Mouse (Mus musculus) limb, embryonic 13.5 days (tissue): ENCODE results near the gene Naa15. TPM values are rescaled to one million over a fixed set of nuclear protein-coding genes. Genes with fewer than 3 reads are reported as not detected.
"Not testable (repeated sequence)": the region's sequence is repeated elsewhere in the genome, so short reads cannot be mapped to it uniquely, and the experiment has no call there.

Experiments
- ATAC-seq: fragments of 200-750 bp; cut with Nextera tagmentation; 2 replicates; pipeline ENCODE4 v1.8.0; 2017; ENCODE audit warnings: low read depth, moderate number of reproducible peaks, moderate TSS enrichment; ENCODE audit not compliant: low FRiP score
- H3K27ac ChIP-seq: fragments of 300-500 bp; sonication (generic); 2 replicates; pipeline ENCODE4 v1.5.1; 2015; ENCODE audit warnings: inconsistent platforms, mild to moderate bottlenecking, moderate library complexity
- H3K27me3 ChIP-seq: fragments of 300-500 bp; sonication (generic); 2 replicates; pipeline ENCODE4 v1.6.1; 2015; ENCODE audit warnings: mild to moderate bottlenecking, inconsistent platforms
- H3K36me3 ChIP-seq: fragments of 300-500 bp; sonication (generic); 2 replicates; pipeline ENCODE4 v1.6.1; 2015; ENCODE audit warnings: inconsistent platforms, mild to moderate bottlenecking, moderate library complexity
- H3K4me1 ChIP-seq: fragments of 300-500 bp; sonication (generic); 2 replicates; pipeline ENCODE4 v1.6.1; 2015; ENCODE audit warnings: inconsistent platforms
- H3K4me2 ChIP-seq: fragments of 300-500 bp; sonication (generic); replicated peaks from 2 replicates; pipeline ENCODE4 v1.6.1; 2015; ENCODE audit warnings: inconsistent platforms, mild to moderate bottlenecking, moderate library complexity
- H3K4me3 ChIP-seq: fragments of 300-500 bp; sonication (generic); 2 replicates; pipeline ENCODE4 v1.5.1; 2015; ENCODE audit warnings: moderate library complexity, mild to moderate bottlenecking, inconsistent platforms
- H3K9ac ChIP-seq: fragments of 300-500 bp; sonication (generic); 2 replicates; pipeline ENCODE4 v1.6.1; 2015; ENCODE audit warnings: mild to moderate bottlenecking, inconsistent platforms
- H3K9me3 ChIP-seq: fragments of 300-500 bp; sonication (generic); 2 replicates; pipeline ENCODE4 v1.6.1; 2016; ENCODE audit warnings: inconsistent platforms
- WGBS: fragments of 180-500 bp; shearing (Covaris S2); methylation state at CpG from one replicate; pipeline ENCODE4 v1.1.7; 2015; 5-methylcytosine and 5-hydroxymethylcytosine counted together
- polyA plus RNA-seq: library from polyadenylated mRNA; unstranded; fragments of >200 nt; fragmentation: Nextera tagmentation; extraction: Ambion mirVana; gene quantifications from 2 replicates; pipeline ENCODE4 v1.2.1, GENCODE M21; 2015

The Naa15 gene
- polyA plus RNA-seq, 1 experiment from 2014 or later: 51.7 TPM

DNA sequence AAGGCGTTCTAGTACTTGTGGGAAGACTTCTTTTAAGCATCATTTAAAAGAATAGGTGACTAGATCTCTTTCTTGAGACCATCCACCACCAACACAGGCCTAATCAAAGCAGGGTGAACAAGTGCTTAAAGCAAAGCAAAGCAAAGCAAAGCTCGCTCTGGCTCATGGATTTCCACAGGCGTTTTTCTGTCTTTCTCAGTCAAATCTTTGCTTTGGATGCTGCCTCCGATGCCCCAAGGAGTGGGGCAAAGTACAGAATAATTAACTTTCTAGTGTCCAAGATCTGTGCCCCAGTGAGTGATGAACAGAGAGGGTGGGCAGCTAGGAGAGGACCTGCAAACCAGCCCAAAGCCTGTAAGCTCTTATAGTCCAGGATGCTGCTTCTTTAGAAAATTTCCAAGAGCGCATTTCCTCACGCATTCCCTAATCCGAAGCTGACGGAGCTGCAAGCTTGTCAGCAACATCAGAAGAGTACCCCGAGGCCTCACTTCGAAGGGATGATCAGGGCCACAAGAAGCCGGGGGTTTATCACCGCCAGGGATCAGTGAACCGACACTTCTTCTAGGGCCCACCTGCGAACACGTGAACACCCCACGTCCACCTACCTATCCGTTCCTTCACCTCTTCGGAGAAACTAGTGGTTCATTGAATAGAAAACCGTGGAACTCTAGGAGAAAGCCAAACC lies 19.3 kb upstream of the Naa15 start:
- H3K36me3 ChIP-seq: no peaks in the 10 kb centered on the region
- no peak overlapping the region for H3K27ac ChIP-seq
- 23% methylated on average over 19 of the region's 19 CpGs for WGBS
- peaks cover 37% of the 10 kb centered on the region for H3K27me3 ChIP-seq
- H3K9ac ChIP-seq: no peak overlapping the region
- no peak for ATAC-seq
- peak overlapping the region; percentile 54; the same call in 1 of the 2 replicates for H3K4me3 ChIP-seq
- peak overlapping the region; percentile 77 for H3K4me2 ChIP-seq
- no peaks in the 10 kb centered on the region for H3K9me3 ChIP-seq
- H3K4me1 ChIP-seq: peaks cover 3% of the 10 kb centered on the region; the same call in 1 of the 2 replicates

DNA sequence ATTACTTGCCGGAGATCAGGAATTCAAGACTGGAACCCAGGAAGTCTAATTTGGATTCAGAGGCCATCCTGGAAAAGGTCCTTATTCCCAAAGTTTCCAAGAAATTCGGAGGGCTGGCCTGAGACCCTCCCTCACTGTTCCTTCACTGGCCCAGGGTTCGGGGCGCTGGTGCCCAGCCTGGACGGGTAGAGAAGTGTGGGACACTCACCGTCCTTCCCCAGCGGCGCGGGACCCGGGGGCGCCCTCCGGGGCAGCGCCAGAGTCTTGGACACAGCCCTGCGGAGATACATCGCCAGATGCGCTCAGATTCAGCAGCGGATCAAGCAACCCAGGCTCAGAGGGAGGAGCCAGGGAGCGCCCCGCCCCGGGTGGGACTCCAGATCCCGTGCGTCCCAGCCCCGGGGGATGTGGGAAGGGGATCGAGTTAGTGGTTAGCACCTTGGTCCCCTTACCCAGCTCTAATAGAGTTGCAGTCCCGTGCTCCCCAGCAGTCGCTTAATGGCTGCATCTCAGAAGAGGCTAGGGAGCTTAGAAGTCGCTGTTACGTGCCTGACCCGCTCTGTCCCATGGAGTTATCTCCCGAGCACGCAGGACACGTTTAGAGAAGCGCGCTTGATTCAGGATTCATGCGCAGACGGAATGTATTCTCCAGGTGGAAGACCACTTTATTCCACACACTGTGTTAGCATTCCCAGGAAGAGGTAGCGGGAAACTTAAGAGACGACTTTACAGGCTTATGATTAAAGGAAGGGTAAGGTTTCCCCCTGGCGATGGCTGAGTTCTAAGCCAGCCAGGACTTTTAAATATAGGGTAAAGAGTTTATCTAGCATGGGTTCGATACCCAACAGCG lies 18.5 kb upstream of the Naa15 start, which contains the start of gene Mgarp:
TSS of gene Mgarp (minus strand) at position 520 of the 850 bp plus-strand sequence.
- peaks cover 37% of the 10 kb centered on the region for H3K27me3 ChIP-seq
- no peaks in the 10 kb centered on the region for H3K9me3 ChIP-seq
- no peak within 1 kb of the TSS for H3K27ac ChIP-seq
- H3K4me2 ChIP-seq: peak within 1 kb of the TSS; percentile 77
- 2% methylated on average over 41 of the region's 41 CpGs for WGBS
- no peaks in the 10 kb centered on the region for H3K36me3 ChIP-seq
- H3K9ac ChIP-seq: peak within 1 kb of the TSS; percentile 66
- peaks cover 3% of the 10 kb centered on the region; the same call in 1 of the 2 replicates for H3K4me1 ChIP-seq
- ATAC-seq: peak; percentile 62
- H3K4me3 ChIP-seq: peak within 1 kb of the TSS; percentile 54

DNA sequence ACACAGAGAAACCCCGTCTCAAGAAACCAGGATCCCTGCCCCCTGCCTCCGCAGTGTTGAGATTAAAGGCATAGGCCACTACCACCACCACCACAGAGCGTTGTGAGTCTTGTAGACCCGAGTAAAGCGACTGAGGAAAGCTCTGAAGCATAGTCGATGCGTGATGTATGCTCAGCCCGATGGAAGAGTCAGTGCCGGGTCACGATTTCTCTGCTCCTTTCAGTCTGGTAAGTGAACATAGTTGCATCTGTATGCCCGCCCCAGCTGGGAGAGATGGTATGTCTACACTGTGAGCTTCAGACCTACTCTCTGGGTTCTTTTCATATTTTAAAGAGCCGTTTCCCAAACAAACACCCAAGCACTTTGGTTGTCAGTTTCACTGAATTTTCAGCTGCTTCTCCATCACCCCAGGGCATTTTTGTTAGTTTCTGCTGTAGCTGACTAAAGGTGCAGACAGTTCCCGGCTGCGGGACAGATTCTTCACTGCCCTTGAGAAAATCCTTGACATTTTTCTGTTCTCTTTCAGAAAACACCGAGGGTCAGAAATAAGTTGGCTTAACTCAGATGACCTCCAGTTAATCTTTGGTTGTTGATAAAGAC lies 17.1 kb upstream of the Naa15 start:
- H3K4me1 ChIP-seq: peaks cover 3% of the 10 kb centered on the region; the same call in 1 of the 2 replicates
- H3K27me3 ChIP-seq: peaks cover 37% of the 10 kb centered on the region
- WGBS: 57% methylated on average over 15 of the region's 15 CpGs
- no peak overlapping the region for H3K4me2 ChIP-seq
- H3K27ac ChIP-seq: no peak overlapping the region
- ATAC-seq: no peak
- H3K4me3 ChIP-seq: no peak overlapping the region
- H3K9ac ChIP-seq: no peak overlapping the region
- peaks cover 3% of the 10 kb centered on the region; the same call in 1 of the 2 replicates for H3K36me3 ChIP-seq
- no peaks in the 10 kb centered on the region for H3K9me3 ChIP-seq

DNA sequence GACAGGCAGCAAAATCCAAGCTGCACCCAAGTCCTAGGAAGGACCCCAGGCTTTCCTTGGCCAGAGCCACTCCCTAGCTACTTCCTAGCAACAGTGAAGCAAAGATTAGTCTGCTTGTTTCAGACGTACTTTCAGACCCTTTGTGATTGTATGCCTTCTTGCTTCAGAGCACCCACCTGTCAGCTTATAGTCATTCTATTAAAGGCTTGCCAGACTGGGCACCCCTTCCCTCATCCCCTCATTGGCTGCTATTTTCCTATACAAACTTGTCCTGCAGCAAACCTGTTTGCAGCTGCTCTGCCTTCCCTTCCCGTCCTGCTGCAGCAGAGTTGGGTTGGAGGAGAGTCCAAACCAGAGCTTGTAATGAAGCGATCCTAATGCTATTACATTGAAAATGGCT lies 16.3 kb upstream of the Naa15 start:
- Histone ChIP-seq H3K27ac (no peak overlapping the region), H3K27me3 (peaks cover 37% of the 10 kb centered on the region), H3K9me3 (no peaks in the 10 kb centered on the region), H3K36me3 (peaks cover 12% of the 10 kb centered on the region), H3K9ac (no peak overlapping the region), H3K4me1 (peaks cover 3% of the 10 kb centered on the region; the same call in 1 of the 2 replicates), H3K4me2 (no peak overlapping the region), H3K4me3 (no peak overlapping the region)
- 16% methylated on average over 3 of the region's 3 CpGs for WGBS
- no peak for ATAC-seq

DNA sequence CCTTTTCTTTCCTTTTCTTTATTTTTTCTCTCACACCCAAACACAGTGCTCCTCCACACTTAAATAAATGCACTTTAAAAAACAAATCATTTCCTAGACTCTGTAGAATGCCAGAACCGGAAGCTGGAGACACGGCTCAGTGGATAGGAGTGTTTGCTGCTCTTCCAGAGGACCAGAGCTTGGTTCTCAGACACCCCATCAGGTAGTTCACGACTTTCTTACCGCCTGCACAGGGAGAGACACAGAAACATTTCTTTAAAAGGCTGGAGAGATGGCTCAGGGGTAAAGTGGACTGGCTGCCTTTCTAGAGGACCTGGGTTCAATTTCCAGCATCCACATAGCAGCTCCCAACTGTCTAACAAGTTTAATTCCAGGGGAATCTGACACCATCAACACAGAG lies 15.4 kb upstream of the Naa15 start:
- no peaks in the 10 kb centered on the region for H3K9me3 ChIP-seq
- WGBS: 62% methylated on average over 4 of the region's 4 CpGs
- H3K4me2 ChIP-seq: no peak overlapping the region
- peaks cover 37% of the 10 kb centered on the region for H3K27me3 ChIP-seq
- ATAC-seq: no peak
- H3K27ac ChIP-seq: no peak overlapping the region
- H3K4me3 ChIP-seq: no peak overlapping the region
- H3K9ac ChIP-seq: no peak overlapping the region
- peaks cover 3% of the 10 kb centered on the region; the same call in 1 of the 2 replicates for H3K4me1 ChIP-seq
- peaks cover 20% of the 10 kb centered on the region for H3K36me3 ChIP-seq

DNA sequence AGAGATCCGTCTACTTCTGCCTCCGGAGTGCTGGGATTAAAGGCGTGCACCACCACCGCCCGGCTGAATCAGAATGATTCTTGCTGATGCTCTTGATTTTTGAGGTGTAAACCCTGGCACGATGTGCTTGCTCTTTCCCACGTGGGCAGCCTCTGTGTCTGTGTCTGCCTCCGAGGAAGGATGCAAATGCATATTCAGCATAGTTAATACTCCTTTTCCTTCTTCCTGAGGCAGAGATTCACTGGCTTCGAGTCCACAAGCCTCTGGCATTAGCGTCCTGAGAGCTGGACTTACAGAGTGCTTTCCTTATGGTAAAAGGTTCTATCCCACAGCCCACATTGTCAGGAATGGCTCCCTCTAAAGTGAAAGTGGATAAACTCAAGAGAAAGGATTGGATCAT lies 14.3 kb upstream of the Naa15 start:
- Histone ChIP-seq H3K9ac (no peak overlapping the region), H3K27ac (no peak overlapping the region), H3K4me3 (no peak overlapping the region), H3K36me3 (peaks cover 28% of the 10 kb centered on the region), H3K27me3 (peaks cover 32% of the 10 kb centered on the region), H3K4me1 (peaks cover 3% of the 10 kb centered on the region; the same call in 1 of the 2 replicates), H3K4me2 (no peak overlapping the region), H3K9me3 (no peaks in the 10 kb centered on the region)
- 83% methylated on average over 10 of the region's 10 CpGs for WGBS
- ATAC-seq: no peak

DNA sequence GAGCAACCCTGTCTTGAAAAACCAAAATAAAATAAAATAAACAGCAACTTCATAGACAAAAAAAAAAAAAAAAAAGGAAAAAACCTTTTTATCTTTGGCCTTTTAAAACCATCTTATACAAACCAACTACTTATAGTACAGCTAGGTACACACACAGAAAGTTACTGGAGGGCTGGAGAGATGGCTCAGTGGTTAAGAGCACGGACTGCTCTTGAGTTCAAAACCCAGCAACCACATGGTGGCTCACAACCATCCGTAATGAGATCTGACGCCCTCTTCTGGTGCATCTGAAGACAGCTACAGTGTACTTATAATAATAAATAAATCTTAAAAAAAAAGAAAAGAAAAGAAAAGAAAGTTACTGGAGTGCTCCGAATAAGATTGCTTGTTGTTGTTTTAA lies 12.9 kb upstream of the Naa15 start:
- not testable (repeated sequence) for H3K9ac ChIP-seq, H3K27ac ChIP-seq, H3K4me1 ChIP-seq, H3K4me3 ChIP-seq, ATAC-seq, H3K4me2 ChIP-seq, H3K9me3 ChIP-seq
- 73% methylated on average over 4 of the region's 4 CpGs for WGBS
- H3K36me3 ChIP-seq: peaks cover 40% of the 10 kb centered on the region
- H3K27me3 ChIP-seq: peaks cover 18% of the 10 kb centered on the region

DNA sequence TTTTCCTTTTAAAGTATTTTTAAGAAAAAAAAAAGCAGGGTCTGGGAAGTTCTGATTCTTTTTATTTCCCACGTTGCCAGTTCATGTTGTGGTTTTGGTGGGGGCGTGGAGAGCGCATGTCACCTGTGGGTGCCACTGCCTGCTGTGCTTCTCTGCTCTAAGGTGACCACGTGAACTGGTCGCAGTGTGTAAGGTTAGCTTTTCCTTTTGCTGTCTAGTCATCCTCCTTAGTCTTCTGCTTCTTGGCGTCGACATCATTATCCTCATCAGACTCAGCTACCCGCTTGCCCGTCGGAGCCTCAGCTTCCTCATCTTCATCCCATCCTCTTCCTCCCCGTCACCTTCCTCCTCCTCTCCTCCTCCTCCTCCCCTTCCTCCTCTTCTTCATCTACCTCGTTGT lies 12.3 kb upstream of the Naa15 start:
- Histone ChIP-seq H3K27ac (no peak overlapping the region), H3K4me1 (peaks cover 2% of the 10 kb centered on the region), H3K4me3 (no peak overlapping the region), H3K36me3 (peaks cover 40% of the 10 kb centered on the region), H3K9ac (no peak overlapping the region), H3K4me2 (no peak overlapping the region), H3K9me3 (no peaks in the 10 kb centered on the region), H3K27me3 (peaks cover 13% of the 10 kb centered on the region)
- ATAC-seq: no peak
- WGBS: 96% methylated on average over 12 of the region's 12 CpGs

DNA sequence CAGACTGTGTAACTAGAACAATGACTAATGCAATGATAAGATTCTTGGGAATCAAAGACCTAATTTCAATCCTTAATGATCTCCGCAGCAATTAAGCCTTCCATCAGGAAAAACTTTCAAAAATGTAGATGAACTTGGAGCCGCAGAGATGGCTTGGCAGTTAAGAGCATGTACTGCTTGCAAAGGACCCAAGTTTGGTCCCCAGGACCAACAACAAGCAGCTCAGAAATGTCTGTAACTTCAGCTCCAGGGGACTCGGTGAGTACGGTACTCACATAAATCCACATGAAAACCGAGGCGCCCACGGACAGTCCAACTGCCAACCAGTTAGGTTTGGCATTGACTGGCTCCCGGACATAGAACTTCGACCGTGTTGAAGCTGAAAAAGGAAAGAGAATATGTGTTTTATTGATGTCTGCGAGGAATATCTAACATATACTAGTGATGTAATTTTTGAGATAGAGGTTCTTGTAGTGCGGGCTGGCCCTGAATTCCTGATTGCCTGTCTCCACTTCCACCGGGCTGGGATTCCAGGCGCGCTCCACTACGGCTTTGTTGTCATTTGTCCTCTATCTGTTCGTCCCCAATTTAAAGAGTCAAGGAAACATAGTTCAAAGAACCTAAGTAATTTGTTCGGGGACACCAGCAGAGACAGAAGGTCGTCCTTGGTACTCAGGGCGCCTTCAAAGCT lies 6.9 kb upstream of the Naa15 start:
- ATAC-seq: no peak

DNA sequence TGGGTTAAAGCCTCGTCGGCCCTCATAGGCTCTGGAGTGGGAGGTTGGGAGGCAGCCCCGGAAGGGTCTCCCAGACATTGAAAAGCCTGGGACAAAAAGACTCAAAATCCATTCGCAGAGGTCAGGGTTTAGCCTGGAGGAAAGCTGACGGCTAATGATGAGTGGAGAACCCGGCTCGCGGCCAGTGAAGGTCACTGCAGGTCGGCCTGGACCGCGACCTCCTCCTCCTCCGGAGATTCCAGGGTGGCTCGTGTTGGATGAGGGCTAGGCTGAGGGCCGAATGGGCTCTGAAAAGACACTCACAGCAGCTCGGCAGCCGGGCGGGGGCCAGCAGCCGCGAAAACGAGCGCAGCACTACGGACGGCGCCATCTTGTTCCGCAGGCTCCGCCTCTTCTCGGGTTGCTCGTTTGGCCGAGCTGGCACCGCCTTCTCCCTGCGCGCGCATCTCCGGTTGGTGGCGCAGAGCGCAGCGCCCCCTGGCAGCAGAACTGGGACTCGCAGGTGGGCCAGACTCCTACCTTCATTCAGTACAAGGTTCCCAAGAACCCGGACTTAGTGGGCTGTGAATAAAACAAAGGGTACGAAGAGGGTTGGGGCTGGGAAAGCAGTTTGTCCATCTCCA lies 6.3 kb upstream of the Naa15 start, which contains the start of gene Ndufc1:
TSS of gene Ndufc1 (minus strand) at position 428 of the 623 bp plus-strand sequence.
- peak within 1 kb of the TSS; percentile 90 for H3K9ac ChIP-seq
- ATAC-seq: peak; percentile 91
- H3K36me3 ChIP-seq: peaks cover 29% of the 10 kb centered on the region
- H3K27me3 ChIP-seq: no peaks in the 10 kb centered on the region
- no peaks in the 10 kb centered on the region for H3K9me3 ChIP-seq
- under 1% methylated on average over 40 of the region's 40 CpGs for WGBS
- peak within 1 kb of the TSS; percentile 78 for H3K4me2 ChIP-seq
- peak within 1 kb of the TSS; percentile 83 for H3K4me3 ChIP-seq
- H3K4me1 ChIP-seq: peaks cover 10% of the 10 kb centered on the region
- peak within 1 kb of the TSS; percentile 95 for H3K27ac ChIP-seq

More for the DNA sequence above, 6.9 kb upstream of the Naa15 start:
- H3K9me3 ChIP-seq: no peaks in the 10 kb centered on the region
- peak overlapping the region; percentile 90 for H3K9ac ChIP-seq
- peak overlapping the region; percentile 83 for H3K4me3 ChIP-seq
- no peaks in the 10 kb centered on the region for H3K27me3 ChIP-seq
- H3K36me3 ChIP-seq: peaks cover 35% of the 10 kb centered on the region
- peak overlapping the region; percentile 78 for H3K4me2 ChIP-seq
- H3K4me1 ChIP-seq: peaks cover 10% of the 10 kb centered on the region
- H3K27ac ChIP-seq: peak overlapping the region; percentile 95
- 18% methylated on average over 20 of the region's 20 CpGs for WGBS

DNA sequence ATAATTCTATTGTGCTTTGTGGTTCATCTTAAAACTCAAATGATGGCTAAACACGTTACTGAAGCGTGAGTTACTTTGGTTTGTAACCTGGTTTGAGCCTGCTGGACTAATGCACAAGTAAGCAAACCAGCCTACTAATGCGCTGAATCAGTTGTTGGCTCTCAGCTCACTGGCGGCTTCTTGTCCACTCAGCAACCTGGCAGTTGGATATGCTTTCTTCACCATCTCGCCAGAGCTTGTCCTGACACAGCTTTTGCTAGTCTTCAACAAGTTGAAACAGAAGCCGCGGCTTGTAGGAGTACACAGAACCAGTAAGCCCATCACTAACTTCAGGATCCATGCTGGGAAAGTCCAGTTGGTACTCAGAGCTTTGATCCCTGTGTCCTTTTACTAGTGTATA lies 2.5 kb upstream of the Naa15 start:
- 92% methylated on average over 7 of the region's 7 CpGs for WGBS
- no peak for ATAC-seq
- Histone ChIP-seq H3K9me3 (no peaks in the 10 kb centered on the region), H3K9ac (no peak overlapping the region), H3K27ac (no peak overlapping the region), H3K4me2 (no peak overlapping the region), H3K36me3 (no peaks in the 10 kb centered on the region), H3K27me3 (no peaks in the 10 kb centered on the region), H3K4me3 (no peak overlapping the region), H3K4me1 (peaks cover 24% of the 10 kb centered on the region)
